Mouse (Mus musculus): ENCODE measurements around the gene Fam193a. TPM values are rescaled to one million over a fixed set of nuclear protein-coding genes. Genes with fewer than 3 reads are reported as not detected.

Fam193a gene
- polyA plus RNA-seq, 1 experiment from 2014 or later, result 12.4 TPM

GRCm38 (mm10) chr5:34370840-34371239 is 1.1 kb downstream of the Fam193a start:
- Histone ChIP-seq H3K36me3 (ENCODE audit: control insufficient read depth, insufficient read depth, low read length) (no peaks in the 10 kb centered on the region), H3K9me3 (ENCODE audit: control insufficient read depth, low read length) (no peaks in the 10 kb centered on the region), H3K4me2 (ENCODE audit: low read depth) (peak overlapping the region; percentile 68), H3K9ac (ENCODE audit: low read length) (peak overlapping the region; percentile 92), H3K4me1 (ENCODE audit: control insufficient read depth, insufficient read depth, low read length) (peaks cover 15% of the 10 kb centered on the region), H3K4me3 (ENCODE audit: low read depth, low read length) (peak overlapping the region; percentile 94), H3K27ac (ENCODE audit: low read depth, low read length) (no peak overlapping the region), H3K27me3 (ENCODE audit: control insufficient read depth, insufficient read depth, low read length) (no peaks in the 10 kb centered on the region)
- DNase-seq (ENCODE audit: low spot score) (no peak), ATAC-seq (ENCODE audit: insufficient read depth, low FRiP score, low TSS enrichment) (no peak)
- 35% methylated on average over 8 of the region's 8 CpGs for WGBS

- ATAC-seq (ENCODE audit: insufficient read depth, low FRiP score, low TSS enrichment) (no peak), DNase-seq (ENCODE audit: low spot score) (no peak)
- Histone ChIP-seq H3K4me2 (ENCODE audit: low read depth) (no peak overlapping the region), H3K9me3 (ENCODE audit: control insufficient read depth, low read length) (no peaks in the 10 kb centered on the region), H3K9ac (ENCODE audit: low read length) (no peak overlapping the region), H3K4me3 (ENCODE audit: low read depth, low read length) (no peak overlapping the region), H3K27me3 (ENCODE audit: control insufficient read depth, insufficient read depth, low read length) (no peaks in the 10 kb centered on the region), H3K4me1 (ENCODE audit: control insufficient read depth, insufficient read depth, low read length) (peaks cover 15% of the 10 kb centered on the region), H3K36me3 (ENCODE audit: control insufficient read depth, insufficient read depth, low read length) (no peaks in the 10 kb centered on the region), H3K27ac (ENCODE audit: low read depth, low read length) (no peak overlapping the region)
These were observed 2.4 kb downstream of the Fam193a start for GRCm38 (mm10) chr5:34372141-34372540.

- H3K4me3 ChIP-seq (ENCODE audit: low read depth, low read length), result no peak overlapping the region
- H3K9ac ChIP-seq (ENCODE audit: low read length), result no peak overlapping the region
- H3K9me3 ChIP-seq (ENCODE audit: control insufficient read depth, low read length), result no peaks in the 10 kb centered on the region
- H3K36me3 ChIP-seq (ENCODE audit: control insufficient read depth, insufficient read depth, low read length), result no peaks in the 10 kb centered on the region
- H3K27ac ChIP-seq (ENCODE audit: low read depth, low read length), result no peak overlapping the region
- peaks cover 15% of the 10 kb centered on the region for H3K4me1 ChIP-seq (ENCODE audit: control insufficient read depth, insufficient read depth, low read length)
- no peaks in the 10 kb centered on the region for H3K27me3 ChIP-seq (ENCODE audit: control insufficient read depth, insufficient read depth, low read length)
- DNase-seq (ENCODE audit: low spot score), result no peak
- no peak overlapping the region for H3K4me2 ChIP-seq (ENCODE audit: low read depth)
- ATAC-seq (ENCODE audit: insufficient read depth, low FRiP score, low TSS enrichment), result no peak
These were observed 2.8 kb downstream of the Fam193a start for GRCm38 (mm10) chr5:34372541-34372940.

GRCm38 (mm10) chr5:34378787-34379186 is 9.1 kb downstream of the Fam193a start:
- no peak overlapping the region for H3K9ac ChIP-seq (ENCODE audit: low read length)
- no peaks in the 10 kb centered on the region for H3K27me3 ChIP-seq (ENCODE audit: control insufficient read depth, insufficient read depth, low read length)
- DNase-seq (ENCODE audit: low spot score) (no peak), ATAC-seq (ENCODE audit: insufficient read depth, low FRiP score, low TSS enrichment) (no peak)
- no peaks in the 10 kb centered on the region for H3K4me1 ChIP-seq (ENCODE audit: control insufficient read depth, insufficient read depth, low read length)
- H3K4me2 ChIP-seq (ENCODE audit: low read depth), result no peak overlapping the region
- H3K27ac ChIP-seq (ENCODE audit: low read depth, low read length), result no peak overlapping the region
- no peak overlapping the region for H3K4me3 ChIP-seq (ENCODE audit: low read depth, low read length)
- no peaks in the 10 kb centered on the region; the same call in 1 of the 2 replicates for H3K36me3 ChIP-seq (ENCODE audit: control insufficient read depth, insufficient read depth, low read length)
- no peaks in the 10 kb centered on the region for H3K9me3 ChIP-seq (ENCODE audit: control insufficient read depth, low read length)

- no peak overlapping the region for H3K4me3 ChIP-seq (ENCODE audit: low read depth, low read length)
- no peaks in the 10 kb centered on the region for H3K27me3 ChIP-seq (ENCODE audit: control insufficient read depth, insufficient read depth, low read length)
- peaks cover 8% of the 10 kb centered on the region; the same call in 1 of the 2 replicates for H3K9me3 ChIP-seq (ENCODE audit: control insufficient read depth, low read length)
- ATAC-seq (ENCODE audit: insufficient read depth, low FRiP score, low TSS enrichment) (no peak), DNase-seq (ENCODE audit: low spot score) (no peak)
- H3K27ac ChIP-seq (ENCODE audit: low read depth, low read length), result no peak overlapping the region
- no peak overlapping the region for H3K4me2 ChIP-seq (ENCODE audit: low read depth)
- 98% methylated on average over 2 of the region's 2 CpGs for WGBS
- H3K36me3 ChIP-seq (ENCODE audit: control insufficient read depth, insufficient read depth, low read length), result no peaks in the 10 kb centered on the region; the same call in 1 of the 2 replicates
- no peaks in the 10 kb centered on the region for H3K4me1 ChIP-seq (ENCODE audit: control insufficient read depth, insufficient read depth, low read length)
- H3K9ac ChIP-seq (ENCODE audit: low read length), result no peak overlapping the region
These were observed 12.0 kb downstream of the Fam193a start for GRCm38 (mm10) chr5:34381700-34382099.

- no peak for DNase-seq (ENCODE audit: low spot score)
- Histone ChIP-seq H3K36me3 (ENCODE audit: control insufficient read depth, insufficient read depth, low read length) (no peaks in the 10 kb centered on the region; the same call in 1 of the 2 replicates), H3K9me3 (ENCODE audit: control insufficient read depth, low read length) (peaks cover 8% of the 10 kb centered on the region; the same call in 1 of the 2 replicates), H3K4me2 (ENCODE audit: low read depth) (no peak overlapping the region), H3K27ac (ENCODE audit: low read depth, low read length) (no peak overlapping the region), H3K27me3 (ENCODE audit: control insufficient read depth, insufficient read depth, low read length) (no peaks in the 10 kb centered on the region), H3K4me1 (ENCODE audit: control insufficient read depth, insufficient read depth, low read length) (no peaks in the 10 kb centered on the region), H3K4me3 (ENCODE audit: low read depth, low read length) (no peak overlapping the region), H3K9ac (ENCODE audit: low read length) (no peak overlapping the region)
- ATAC-seq (ENCODE audit: insufficient read depth, low FRiP score, low TSS enrichment), result no peak
- 94% methylated on average over 5 of the region's 5 CpGs for WGBS
These were observed 15.9 kb downstream of the Fam193a start for GRCm38 (mm10) chr5:34385616-34386015.

- Histone ChIP-seq H3K9me3 (ENCODE audit: control insufficient read depth, low read length) (peaks cover 8% of the 10 kb centered on the region; the same call in 1 of the 2 replicates), H3K4me2 (ENCODE audit: low read depth) (no peak overlapping the region), H3K4me1 (ENCODE audit: control insufficient read depth, insufficient read depth, low read length) (no peaks in the 10 kb centered on the region), H3K36me3 (ENCODE audit: control insufficient read depth, insufficient read depth, low read length) (no peaks in the 10 kb centered on the region; the same call in 1 of the 2 replicates), H3K4me3 (ENCODE audit: low read depth, low read length) (no peak overlapping the region), H3K9ac (ENCODE audit: low read length) (no peak overlapping the region), H3K27me3 (ENCODE audit: control insufficient read depth, insufficient read depth, low read length) (no peaks in the 10 kb centered on the region), H3K27ac (ENCODE audit: low read depth, low read length) (no peak overlapping the region)
- ATAC-seq (ENCODE audit: insufficient read depth, low FRiP score, low TSS enrichment) (no peak), DNase-seq (ENCODE audit: low spot score) (no peak)
- 95% methylated on average over 2 of the region's 2 CpGs for WGBS
These were observed 17.0 kb downstream of the Fam193a start for GRCm38 (mm10) chr5:34386744-34387143.

- Histone ChIP-seq H3K9me3 (ENCODE audit: control insufficient read depth, low read length) (no peaks in the 10 kb centered on the region), H3K9ac (ENCODE audit: low read length) (no peak overlapping the region)
- no peak for ATAC-seq (ENCODE audit: insufficient read depth, low FRiP score, low TSS enrichment)
These were observed 23.5 kb downstream of the Fam193a start for GRCm38 (mm10) chr5:34393251-34393650.

GRCm38 (mm10) chr5:34395347-34395746 is 25.6 kb downstream of the Fam193a start:
- Histone ChIP-seq H3K27ac (ENCODE audit: low read depth, low read length) (no peak overlapping the region), H3K27me3 (ENCODE audit: control insufficient read depth, insufficient read depth, low read length) (no peaks in the 10 kb centered on the region), H3K4me1 (ENCODE audit: control insufficient read depth, insufficient read depth, low read length) (no peaks in the 10 kb centered on the region), H3K9me3 (ENCODE audit: control insufficient read depth, low read length) (no peaks in the 10 kb centered on the region), H3K4me3 (ENCODE audit: low read depth, low read length) (no peak overlapping the region), H3K36me3 (ENCODE audit: control insufficient read depth, insufficient read depth, low read length) (no peaks in the 10 kb centered on the region), H3K9ac (ENCODE audit: low read length) (no peak overlapping the region), H3K4me2 (ENCODE audit: low read depth) (no peak overlapping the region)
- ATAC-seq (ENCODE audit: insufficient read depth, low FRiP score, low TSS enrichment) (no peak), DNase-seq (ENCODE audit: low spot score) (no peak)
- 97% methylated on average over 1 of the region's 1 CpGs for WGBS

More at GRCm38 (mm10) chr5:34393251-34393650, 23.5 kb downstream of the Fam193a start:
- DNase-seq (ENCODE audit: low spot score), result no peak
- H3K36me3 ChIP-seq (ENCODE audit: control insufficient read depth, insufficient read depth, low read length), result no peaks in the 10 kb centered on the region
- no peaks in the 10 kb centered on the region for H3K27me3 ChIP-seq (ENCODE audit: control insufficient read depth, insufficient read depth, low read length)
- H3K4me2 ChIP-seq (ENCODE audit: low read depth), result no peak overlapping the region
- H3K4me1 ChIP-seq (ENCODE audit: control insufficient read depth, insufficient read depth, low read length), result no peaks in the 10 kb centered on the region
- no peak overlapping the region for H3K4me3 ChIP-seq (ENCODE audit: low read depth, low read length)
- no peak overlapping the region for H3K27ac ChIP-seq (ENCODE audit: low read depth, low read length)
- 94% methylated on average over 8 of the region's 8 CpGs for WGBS
